Mouse (Mus musculus) lung, postnatal 10 days (tissue): ENCODE results near the gene Sdf2l1.

Experiments used
- DNase-seq: peaks from one replicate; pipeline ENCODE4 v3.0.0; 2021

The Sdf2l1 gene

DNA sequence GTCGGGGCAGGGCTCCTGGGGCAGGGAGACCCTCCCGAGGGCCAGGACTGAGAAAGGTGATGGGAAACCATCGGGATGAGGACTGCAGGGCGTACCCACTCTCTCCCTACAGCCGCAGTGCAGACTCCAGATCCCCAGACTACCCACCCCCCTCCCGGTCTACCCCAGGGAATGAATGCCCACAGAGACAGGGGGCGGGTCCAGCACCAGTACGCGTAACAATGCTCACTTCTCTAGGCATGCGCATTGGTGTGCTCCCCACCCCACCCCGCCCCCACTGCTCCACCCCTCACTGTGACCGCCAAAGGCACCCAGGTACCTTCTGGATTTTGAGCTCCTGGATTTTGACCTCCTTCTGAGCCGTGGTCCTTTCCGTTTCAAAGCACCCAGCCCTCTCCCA lies 10.6 kb downstream of the Sdf2l1 start:
- no peak for DNase-seq

DNA sequence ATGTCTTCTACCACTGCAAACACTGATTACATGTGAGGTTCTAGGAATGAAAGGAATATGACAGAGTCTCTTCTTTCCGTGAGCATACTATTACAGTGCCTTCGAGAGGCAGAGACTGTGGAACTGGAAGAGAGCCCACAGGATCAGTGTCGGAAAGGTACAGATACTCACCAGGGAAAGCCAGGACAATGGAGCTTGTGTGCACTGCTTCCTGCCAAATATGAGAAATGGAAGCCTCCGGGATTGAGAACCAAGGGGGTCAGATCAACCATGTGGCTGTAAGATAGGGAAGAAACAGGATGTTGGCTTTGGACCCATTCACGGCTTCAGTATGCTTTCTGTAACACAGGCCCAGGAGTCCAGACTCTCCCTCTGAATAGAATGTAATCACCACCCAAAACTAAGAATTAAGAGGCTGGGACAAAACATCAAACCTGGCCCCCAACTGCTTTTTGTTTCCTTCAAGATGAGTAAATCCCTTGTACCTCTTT lies 14.8 kb downstream of the Sdf2l1 start:
- DNase-seq: no peak

DNA sequence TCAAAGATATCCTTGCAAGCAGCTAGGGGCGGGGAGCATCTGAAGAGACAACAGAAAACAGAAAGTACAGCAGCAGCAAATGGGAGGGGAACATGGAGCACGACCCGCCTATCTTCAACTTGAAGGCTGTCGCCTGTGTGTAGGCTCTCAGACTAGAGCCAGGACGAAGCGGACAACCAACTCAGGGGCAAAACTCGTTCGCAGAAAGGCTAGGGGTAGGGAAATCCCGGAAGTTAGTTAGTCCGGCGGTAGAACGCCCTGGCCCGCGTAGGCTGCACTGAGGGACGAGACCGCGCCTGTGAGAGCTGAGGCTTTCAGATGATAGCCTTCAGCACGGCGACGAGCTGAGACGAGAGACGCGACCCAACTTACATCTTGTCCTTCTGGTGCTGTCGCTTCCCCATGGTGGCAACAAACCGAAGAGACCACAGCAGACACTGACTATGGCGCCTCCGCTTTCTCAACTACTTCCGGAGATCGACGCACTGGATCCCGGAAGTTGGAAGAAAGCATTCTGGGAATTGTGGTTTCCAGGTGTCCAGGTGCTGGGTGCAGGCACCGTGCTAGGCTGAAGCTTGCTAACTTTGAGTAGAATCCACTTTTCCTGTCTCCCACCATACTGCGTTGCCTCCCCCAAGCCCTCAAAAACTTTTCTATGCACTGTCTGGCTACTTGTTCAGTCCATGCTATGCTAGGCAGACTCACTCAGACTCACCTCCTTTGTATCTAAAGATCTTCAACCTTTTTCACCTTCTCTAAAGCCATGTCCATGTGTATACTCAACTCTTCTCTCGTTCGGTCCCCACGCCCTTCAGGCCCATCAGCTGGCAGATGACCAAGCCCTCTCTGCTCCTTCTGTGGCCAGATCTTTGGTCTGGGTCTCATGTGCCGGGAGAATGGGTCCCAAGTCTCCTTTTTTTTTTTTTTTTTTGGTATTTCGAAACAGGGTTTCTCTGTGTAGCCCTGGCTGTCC lies 21.1 kb downstream of the Sdf2l1 start, which contains the start of gene Ppil2:
Gene Ppil2, minus strand, starts transcription at position 487 of the 973 bp plus-strand sequence.
- peak; percentile 77 for DNase-seq

DNA sequence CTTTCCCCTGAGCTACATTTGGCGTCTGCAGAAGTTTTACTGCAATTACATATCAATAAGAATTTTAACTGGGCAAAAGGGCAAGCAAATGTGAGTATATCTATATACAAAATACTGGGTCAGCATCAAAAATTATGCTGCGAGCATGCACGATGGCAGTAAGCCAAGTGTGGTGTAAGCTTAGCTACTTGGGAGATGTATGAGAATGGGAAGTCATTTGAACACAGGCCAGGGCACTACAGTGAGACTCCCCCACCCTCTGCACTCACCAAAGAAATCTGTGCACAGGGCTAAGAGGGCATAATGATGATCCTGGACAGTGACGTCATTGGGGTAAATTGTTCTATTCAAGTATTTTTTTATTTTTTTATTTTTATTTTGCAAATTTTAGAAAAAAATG lies 27.6 kb downstream of the Sdf2l1 start:
- DNase-seq: peak; percentile 40

DNA sequence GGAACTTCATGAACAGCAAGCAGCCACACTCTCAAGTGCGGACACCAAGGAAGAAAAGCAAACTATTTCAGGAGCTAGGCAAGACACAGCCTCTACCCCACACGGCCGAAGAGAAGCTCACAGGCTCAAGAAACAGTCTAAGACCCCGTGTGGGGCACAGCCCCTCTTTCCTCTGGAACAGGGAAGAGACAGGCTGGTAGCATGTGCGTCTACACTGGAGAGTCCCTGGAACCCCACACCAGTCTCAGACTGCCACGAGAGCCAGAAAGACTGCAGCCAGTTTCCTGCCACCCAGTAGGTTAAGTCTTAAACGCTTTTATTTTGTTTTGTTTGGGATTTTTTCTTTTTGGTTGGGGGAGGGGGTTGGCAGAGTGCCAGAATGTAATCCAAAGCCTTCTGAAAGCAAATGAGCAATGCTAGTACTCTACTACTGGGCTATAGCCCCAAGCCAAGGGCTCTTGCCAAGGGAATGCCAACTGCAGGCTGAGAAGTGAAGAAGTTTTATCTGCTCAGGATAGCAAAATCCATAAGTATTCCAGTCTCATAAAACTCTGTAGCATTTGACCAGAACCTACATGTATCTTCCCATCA lies 29.5 kb downstream of the Sdf2l1 start:
- peak; percentile 55 for DNase-seq

DNA sequence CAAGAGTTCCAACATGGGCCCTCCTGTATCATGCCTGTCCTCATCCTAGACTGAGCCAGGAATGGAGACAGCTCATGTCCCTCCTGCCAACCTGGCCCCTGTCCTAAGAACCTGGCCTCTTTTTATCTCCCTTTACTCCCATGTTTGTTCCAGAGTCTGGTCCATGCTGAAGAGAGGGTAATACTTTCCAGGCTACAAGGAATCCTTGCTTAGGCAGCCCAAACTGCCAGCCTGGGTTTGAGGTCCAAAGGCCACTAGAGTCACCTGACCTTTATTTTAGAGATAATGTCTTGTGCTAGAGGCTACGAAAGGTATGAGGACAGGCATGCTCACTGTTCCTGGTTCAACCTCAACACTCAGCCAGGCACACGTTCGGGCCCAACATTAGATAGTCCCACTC lies 35.2 kb downstream of the Sdf2l1 start:
- DNase-seq: no peak

DNA sequence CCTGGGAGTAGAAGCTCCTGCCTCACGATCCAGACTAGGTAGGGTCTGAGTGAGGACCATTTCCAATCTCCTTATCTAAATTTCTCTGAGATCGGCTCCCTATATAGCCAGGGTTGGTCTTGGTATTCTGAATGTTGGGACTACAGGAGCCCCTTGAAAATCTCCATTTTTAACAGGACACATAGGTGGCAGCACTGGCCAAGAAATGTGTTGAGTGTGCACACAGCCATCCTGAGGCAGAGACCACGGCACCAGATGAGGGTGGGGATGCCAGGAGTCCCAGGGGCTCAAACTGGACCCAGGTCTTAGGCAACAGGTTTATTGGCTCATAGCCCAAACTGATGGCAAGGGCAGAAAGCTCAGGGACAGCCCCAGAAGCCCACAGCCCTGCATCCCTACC lies 43.8 kb downstream of the Sdf2l1 start:
- DNase-seq: no peak

DNA sequence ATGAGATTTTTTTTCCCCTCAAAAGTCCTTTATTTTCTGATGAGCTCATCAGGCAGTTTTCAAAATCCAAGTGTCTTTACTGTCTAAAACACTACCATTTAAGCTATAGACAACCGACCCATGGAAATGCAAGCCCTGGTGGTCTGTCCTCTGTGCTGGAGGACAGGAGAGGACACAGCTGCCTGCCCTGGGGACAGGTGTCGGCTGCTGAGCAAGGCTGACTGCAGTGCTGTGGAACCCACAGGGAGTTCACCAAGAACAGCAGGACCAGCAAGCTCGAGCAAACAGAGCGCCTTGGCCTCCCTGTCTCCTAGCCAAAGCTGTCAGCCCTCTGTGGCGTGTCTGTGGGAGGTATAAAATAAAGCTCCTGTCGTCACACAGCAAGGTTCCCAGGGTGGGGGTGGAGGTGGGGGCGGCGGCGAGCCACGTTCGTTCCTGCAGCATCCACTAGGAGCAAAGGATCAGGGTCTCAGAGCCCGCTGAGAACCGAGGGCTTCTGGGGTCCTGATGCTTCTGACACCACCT lies 45.5 kb downstream of the Sdf2l1 start:
- DNase-seq: no peak

DNA sequence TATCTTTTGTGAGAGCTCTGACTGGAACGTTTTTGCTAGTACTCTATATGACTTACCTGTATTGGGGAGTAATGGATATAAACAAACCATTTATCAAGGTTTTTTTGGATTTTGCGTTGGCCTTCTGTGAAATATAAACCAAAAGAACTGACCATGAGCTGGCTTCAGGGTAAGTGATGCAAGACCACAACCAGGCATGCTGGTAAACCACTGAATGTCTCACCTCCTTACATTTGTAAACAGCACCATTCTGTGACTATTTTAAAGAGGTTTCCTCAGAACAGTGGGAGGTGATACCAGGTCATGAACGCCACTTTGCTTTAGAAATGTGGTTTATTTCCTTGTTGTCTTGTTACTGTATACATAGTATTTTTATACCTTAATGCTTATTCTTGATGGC lies 45.9 kb downstream of the Sdf2l1 start:
- no peak for DNase-seq

DNA sequence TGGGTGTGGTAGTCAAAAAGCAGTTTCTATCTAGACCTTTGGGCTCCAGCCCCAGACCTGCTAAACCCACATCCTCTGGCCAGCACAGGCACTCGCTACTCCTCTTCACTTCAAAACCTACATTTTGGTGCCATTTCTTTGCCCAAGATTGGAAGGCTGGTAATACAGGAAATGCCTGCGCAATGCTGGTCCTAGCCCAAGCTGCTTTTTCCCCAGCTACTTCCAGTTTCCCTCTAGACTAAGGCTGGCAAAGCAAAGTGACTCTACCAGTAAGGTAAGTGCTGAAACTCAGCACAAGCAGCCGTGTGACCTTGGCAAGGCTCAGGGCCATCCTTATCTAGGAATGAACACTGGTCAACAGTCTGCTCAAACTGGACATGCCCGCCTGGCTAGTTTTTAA lies 46.5 kb downstream of the Sdf2l1 start:
- no peak for DNase-seq

DNA sequence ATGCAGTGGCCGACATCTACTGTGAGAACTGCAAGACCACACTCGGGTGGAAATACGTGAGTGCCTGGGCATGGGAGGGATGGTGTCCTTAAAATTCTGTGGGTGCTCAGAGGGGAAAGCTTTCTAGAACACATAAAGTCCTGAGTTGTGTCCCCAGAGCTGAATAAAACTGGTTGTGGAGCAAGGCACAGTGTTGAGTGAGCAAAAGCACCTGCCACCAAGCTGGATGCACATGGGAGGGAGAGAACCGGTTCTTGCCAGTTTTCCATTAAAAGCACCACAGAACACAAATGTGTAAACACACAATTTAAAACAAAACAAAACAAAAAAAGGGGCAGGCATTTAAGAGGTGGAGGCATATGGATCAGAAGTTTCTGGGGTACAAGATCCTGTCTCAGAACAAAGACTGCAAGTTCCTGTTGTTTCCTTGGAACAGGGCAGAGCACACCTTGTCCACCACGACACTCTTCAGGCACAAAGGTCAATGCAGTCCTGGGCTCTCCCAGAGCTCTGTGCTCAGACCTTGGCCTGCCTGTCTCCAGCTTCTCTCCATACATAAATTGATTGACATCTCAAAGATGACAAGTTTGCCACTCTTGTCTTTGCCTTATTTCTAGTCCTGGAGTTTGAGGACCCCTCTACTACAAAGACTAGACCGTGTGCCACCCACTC lies 49.9 kb downstream of the Sdf2l1 start:
- peak; percentile 68 for DNase-seq
